Mouse (Mus musculus) lung, adult 2 months (tissue): ENCODE data around the gene Atg9a.

Experiments used
- CTCF ChIP-seq: fragments of 200-500 bp; IDR thresholded peaks from 2 replicates; pipeline ENCODE4 v1.5.1; 2011; ENCODE audit warnings: mild to moderate bottlenecking, low read length, control low read depth; ENCODE audit not compliant: insufficient read depth
- POLR2A ChIP-seq: fragments of 200-500 bp; IDR thresholded peaks from 2 replicates; pipeline ENCODE4 v1.6.1; 2011; ENCODE audit warnings: low read depth, mild to moderate bottlenecking, control low read depth, low read length, borderline replicate concordance; ENCODE audit errors: extremely low read depth

GRCm38 (mm10) chr1:75168093-75168471 is 23.9 kb downstream of the Atg9a start:
- TF ChIP-seq CTCF, result no peak
- TF ChIP-seq POLR2A, result no peak
